Mouse (Mus musculus): ENCODE measurements around the gene Atp8b4. TPM values are rescaled to one million over a fixed set of nuclear protein-coding genes. Genes with fewer than 3 reads are reported as not detected.

The Atp8b4 gene
- polyA plus RNA-seq, 1 experiment from 2014 or later, result 0.25 TPM

GRCm38 (mm10) chr2:126520828-126521227 lies 20.4 kb upstream of the Atp8b4 start:
- Histone ChIP-seq H3K9me3 (no peaks in the 10 kb centered on the region), H3K4me3 (no peak overlapping the region), H3K4me2 (no peak overlapping the region), H3K36me3 (replicated peaks) (no peaks in the 10 kb centered on the region), H3K9ac (no peak overlapping the region), H3K27ac (no peak overlapping the region), H3K4me1 (no peaks in the 10 kb centered on the region), H3K27me3 (replicated peaks) (no peaks in the 10 kb centered on the region)
- ATAC-seq (replicated peaks), result peak; percentile 87
- 14% methylated on average over 7 of the region's 7 CpGs for WGBS

GRCm38 (mm10) chr2:126519872-126520581 lies 19.6 kb upstream of the Atp8b4 start:
- no peak overlapping the region for H3K4me3 ChIP-seq

GRCm38 (mm10) chr2:126515069-126515826 lies 14.8 kb upstream of the Atp8b4 start:
- Histone ChIP-seq H3K36me3 (replicated peaks) (no peaks in the 10 kb centered on the region), H3K27me3 (replicated peaks) (no peaks in the 10 kb centered on the region), H3K4me1 (no peaks in the 10 kb centered on the region), H3K9me3 (no peaks in the 10 kb centered on the region), H3K4me2 (no peak overlapping the region), H3K4me3 (no peak overlapping the region), H3K27ac (no peak overlapping the region), H3K9ac (no peak overlapping the region)
- ATAC-seq (replicated peaks), result no peak
- WGBS, result 76% methylated on average over 6 of the region's 6 CpGs

More at GRCm38 (mm10) chr2:126519872-126520581, 19.6 kb upstream of the Atp8b4 start:
- Histone ChIP-seq H3K4me1 (no peaks in the 10 kb centered on the region), H3K9ac (no peak overlapping the region), H3K4me2 (no peak overlapping the region), H3K27me3 (replicated peaks) (no peaks in the 10 kb centered on the region), H3K9me3 (no peaks in the 10 kb centered on the region), H3K27ac (no peak overlapping the region), H3K36me3 (replicated peaks) (no peaks in the 10 kb centered on the region)
- no peak for ATAC-seq (replicated peaks)
- WGBS, result 85% methylated on average over 11 of the region's 11 CpGs

GRCm38 (mm10) chr2:126508228-126508627 lies 7.8 kb upstream of the Atp8b4 start:
- WGBS, result 66% methylated on average over 1 of the region's 1 CpGs
- Histone ChIP-seq H3K4me1 (no peaks in the 10 kb centered on the region), H3K9ac (no peak overlapping the region), H3K27ac (no peak overlapping the region), H3K9me3 (no peaks in the 10 kb centered on the region), H3K4me3 (no peak overlapping the region), H3K36me3 (replicated peaks) (no peaks in the 10 kb centered on the region), H3K4me2 (no peak overlapping the region), H3K27me3 (replicated peaks) (no peaks in the 10 kb centered on the region)
- no peak for ATAC-seq (replicated peaks)

- H3K27ac ChIP-seq, result no peak overlapping the region
- no peaks in the 10 kb centered on the region for H3K4me1 ChIP-seq
- H3K4me3 ChIP-seq, result no peak overlapping the region
- ATAC-seq (replicated peaks), result no peak
- no peaks in the 10 kb centered on the region for H3K36me3 ChIP-seq (replicated peaks)
- no peaks in the 10 kb centered on the region for H3K27me3 ChIP-seq (replicated peaks)
- H3K9ac ChIP-seq, result no peak overlapping the region
- H3K9me3 ChIP-seq, result no peaks in the 10 kb centered on the region
- H3K4me2 ChIP-seq, result no peak overlapping the region
- WGBS, result 89% methylated on average over 5 of the region's 5 CpGs
Observed at GRCm38 (mm10) chr2:126507477-126507876, 7.0 kb upstream of the Atp8b4 start.

GRCm38 (mm10) chr2:126505156-126505555 lies 4.7 kb upstream of the Atp8b4 start:
- no peaks in the 10 kb centered on the region for H3K27me3 ChIP-seq (replicated peaks)
- H3K9me3 ChIP-seq, result no peaks in the 10 kb centered on the region
- ATAC-seq (replicated peaks), result no peak
- no peak overlapping the region for H3K4me3 ChIP-seq
- H3K4me2 ChIP-seq, result no peak overlapping the region
- H3K9ac ChIP-seq, result no peak overlapping the region
- H3K36me3 ChIP-seq (replicated peaks), result no peaks in the 10 kb centered on the region
- H3K27ac ChIP-seq, result no peak overlapping the region
- H3K4me1 ChIP-seq, result no peaks in the 10 kb centered on the region
- 76% methylated on average over 1 of the region's 1 CpGs for WGBS

GRCm38 (mm10) chr2:126499730-126500129 lies 744 bp downstream of the Atp8b4 start:
- no peak overlapping the region for H3K9ac ChIP-seq
- H3K27me3 ChIP-seq (replicated peaks), result no peaks in the 10 kb centered on the region
- ATAC-seq (replicated peaks), result no peak
- H3K4me3 ChIP-seq, result no peak overlapping the region
- no peaks in the 10 kb centered on the region for H3K4me1 ChIP-seq
- no peak overlapping the region for H3K27ac ChIP-seq
- no peaks in the 10 kb centered on the region for H3K36me3 ChIP-seq (replicated peaks)
- no peak overlapping the region for H3K4me2 ChIP-seq
- WGBS, result 82% methylated on average over 8 of the region's 8 CpGs
- H3K9me3 ChIP-seq, result no peaks in the 10 kb centered on the region

GRCm38 (mm10) chr2:126498761-126499452 lies 1.6 kb downstream of the Atp8b4 start:
- no peaks in the 10 kb centered on the region for H3K9me3 ChIP-seq
- no peak overlapping the region for H3K27ac ChIP-seq
- no peaks in the 10 kb centered on the region for H3K4me1 ChIP-seq
- H3K36me3 ChIP-seq (replicated peaks), result no peaks in the 10 kb centered on the region
- ATAC-seq (replicated peaks), result no peak
- WGBS, result 82% methylated on average over 11 of the region's 11 CpGs
- H3K9ac ChIP-seq, result no peak overlapping the region
- H3K4me2 ChIP-seq, result no peak overlapping the region
- H3K27me3 ChIP-seq (replicated peaks), result no peaks in the 10 kb centered on the region
- H3K4me3 ChIP-seq, result no peak overlapping the region

- Histone ChIP-seq H3K9ac (no peak overlapping the region), H3K36me3 (replicated peaks) (no peaks in the 10 kb centered on the region), H3K27me3 (replicated peaks) (no peaks in the 10 kb centered on the region), H3K4me2 (no peak overlapping the region), H3K4me3 (no peak overlapping the region), H3K9me3 (no peaks in the 10 kb centered on the region), H3K27ac (no peak overlapping the region), H3K4me1 (no peaks in the 10 kb centered on the region)
- 85% methylated on average over 9 of the region's 9 CpGs for WGBS
- no peak for ATAC-seq (replicated peaks)
Observed at GRCm38 (mm10) chr2:126496838-126497237, 3.6 kb downstream of the Atp8b4 start.

- Histone ChIP-seq H3K9me3 (no peaks in the 10 kb centered on the region), H3K27ac (no peak overlapping the region), H3K4me2 (no peak overlapping the region), H3K36me3 (replicated peaks) (no peaks in the 10 kb centered on the region), H3K9ac (no peak overlapping the region), H3K4me3 (no peak overlapping the region), H3K27me3 (replicated peaks) (no peaks in the 10 kb centered on the region), H3K4me1 (no peaks in the 10 kb centered on the region)
- no peak for ATAC-seq (replicated peaks)
- 86% methylated on average over 14 of the region's 14 CpGs for WGBS
Observed at GRCm38 (mm10) chr2:126495832-126496695, 4.4 kb downstream of the Atp8b4 start.

GRCm38 (mm10) chr2:126495230-126495629 lies 5.2 kb downstream of the Atp8b4 start:
- Histone ChIP-seq H3K36me3 (replicated peaks) (no peaks in the 10 kb centered on the region), H3K4me1 (no peaks in the 10 kb centered on the region), H3K9ac (no peak overlapping the region), H3K4me2 (no peak overlapping the region), H3K9me3 (no peaks in the 10 kb centered on the region), H3K27ac (no peak overlapping the region), H3K27me3 (replicated peaks) (no peaks in the 10 kb centered on the region), H3K4me3 (no peak overlapping the region)
- no peak for ATAC-seq (replicated peaks)
- 41% methylated on average over 7 of the region's 7 CpGs for WGBS

- Histone ChIP-seq H3K36me3 (replicated peaks) (no peaks in the 10 kb centered on the region), H3K27ac (no peak overlapping the region), H3K9ac (no peak overlapping the region), H3K9me3 (no peaks in the 10 kb centered on the region), H3K4me2 (no peak overlapping the region), H3K4me3 (no peak overlapping the region), H3K4me1 (no peaks in the 10 kb centered on the region), H3K27me3 (replicated peaks) (no peaks in the 10 kb centered on the region)
- no peak for ATAC-seq (replicated peaks)
- 81% methylated on average over 8 of the region's 8 CpGs for WGBS
Observed at GRCm38 (mm10) chr2:126493306-126493705, 7.2 kb downstream of the Atp8b4 start.
